Mouse (Mus musculus) brain, embryonic 14.5 days (tissue): ENCODE measurements around the gene Dmac2.

ENCODE experiments used
- CTCF ChIP-seq: fragments of 200-500 bp; IDR thresholded peaks from 2 replicates; pipeline ENCODE4 v1.5.1; 2012; ENCODE audit warnings: inconsistent platforms, mild to moderate bottlenecking, moderate library complexity, borderline replicate concordance; ENCODE audit not compliant: insufficient read depth, insufficient read length; ENCODE audit errors: extremely low read depth
- POLR2A ChIP-seq: fragments of 200-500 bp; IDR thresholded peaks from 2 replicates; pipeline ENCODE4 v1.6.1; 2012; ENCODE audit warnings: mild to moderate bottlenecking, inconsistent platforms, borderline replicate concordance; ENCODE audit not compliant: poor library complexity, insufficient read depth, insufficient read length, severe bottlenecking; ENCODE audit errors: extremely low read depth

DNA sequence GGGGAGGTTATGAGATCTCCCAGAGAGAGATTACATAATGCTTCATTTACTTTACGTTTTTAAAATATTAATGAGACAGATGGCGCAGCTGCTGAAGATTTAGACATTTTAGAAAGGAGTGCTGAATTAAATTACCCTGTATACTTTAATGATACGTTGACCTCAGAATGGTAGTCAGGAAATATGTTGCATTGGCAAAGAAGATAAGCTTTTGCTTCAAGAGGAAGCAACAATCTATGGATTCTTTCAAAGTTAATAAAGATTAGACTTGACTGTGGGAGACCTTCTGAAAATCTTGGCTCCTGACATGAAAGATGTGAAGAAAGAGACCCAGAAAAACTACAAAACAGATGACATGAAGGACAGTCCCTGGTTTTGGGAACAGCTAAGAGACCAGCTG lies 25.4 kb upstream of the Dmac2 start:
- TF ChIP-seq CTCF = no peak
- no peak for TF ChIP-seq POLR2A
